Mouse (Mus musculus) limb, embryonic 11.5 days (tissue): ENCODE measurements around the gene Zcchc13. TPM values are rescaled to one million over a fixed set of nuclear protein-coding genes. Genes with fewer than 3 reads are reported as not detected.

ENCODE experiments used
- ATAC-seq: fragments of 200-750 bp; cut with Nextera tagmentation; 2 replicates; pipeline ENCODE4 v1.8.0; 2017; ENCODE audit warnings: low read depth; ENCODE audit not compliant: insufficient number of reproducible peaks, low FRiP score, low TSS enrichment
- DNase-seq: peaks from one replicate; pipeline ENCODE4 v3.0.0-alpha.2; 2015; ENCODE audit warnings: low spot score
- H3K27ac ChIP-seq: fragments of 300-500 bp; sonication (generic); replicated peaks from 2 replicates; pipeline ENCODE4 v1.5.1; 2014; ENCODE audit warnings: low read depth, mild to moderate bottlenecking, low read length
- H3K27me3 ChIP-seq: fragments of 300-500 bp; sonication (generic); 2 replicates; pipeline ENCODE4 v1.6.1; 2014; ENCODE audit warnings: mild to moderate bottlenecking, low read length, mixed read lengths; ENCODE audit not compliant: control insufficient read depth, insufficient read depth
- H3K36me3 ChIP-seq: fragments of 300-500 bp; sonication (generic); 2 replicates; pipeline ENCODE4 v1.6.1; 2014; ENCODE audit warnings: mild to moderate bottlenecking, low read length, moderate library complexity, mixed read lengths; ENCODE audit not compliant: control insufficient read depth, insufficient read depth
- H3K4me1 ChIP-seq: fragments of 300-500 bp; sonication (generic); 2 replicates; pipeline ENCODE4 v1.6.1; 2014; ENCODE audit warnings: low read length, mixed read lengths; ENCODE audit not compliant: control insufficient read depth, insufficient read depth
- H3K4me2 ChIP-seq: fragments of 300-500 bp; sonication (generic); 2 replicates; pipeline ENCODE4 v1.6.1; 2014; ENCODE audit warnings: low read depth, mild to moderate bottlenecking, moderate library complexity; ENCODE audit not compliant: severe bottlenecking
- H3K4me3 ChIP-seq: fragments of 300-500 bp; sonication (generic); 2 replicates; pipeline ENCODE4 v1.5.1; 2014; ENCODE audit warnings: low read depth, low read length
- H3K9ac ChIP-seq: fragments of 300-500 bp; sonication (generic); 2 replicates; pipeline ENCODE4 v1.6.1; 2014; ENCODE audit warnings: mild to moderate bottlenecking, low read length
- H3K9me3 ChIP-seq: fragments of 300-500 bp; sonication (generic); 2 replicates; pipeline ENCODE4 v1.6.1; 2016; ENCODE audit warnings: low read length; ENCODE audit not compliant: control insufficient read depth
- WGBS: fragments of 180-500 bp; shearing (Covaris S2); extraction: QIAGEN DNeasy Blood & Tissue Kit; methylation state at CpG from one replicate; pipeline ENCODE4 v1.1.7; 2014; 5-methylcytosine and 5-hydroxymethylcytosine counted together
- polyA plus RNA-seq: library from polyadenylated mRNA; unstranded; fragments of >200 nt; fragmentation: Nextera tagmentation; extraction: Ambion mirVana; gene quantifications from 2 replicates; pipeline ENCODE4 v1.2.1, GENCODE M21; 2014

Zcchc13 gene
- not detected in 2 replicates for polyA plus RNA-seq

GRCm38 (mm10) chrX:103630303-103630702, at the start of gene Zcchc13:
Zcchc13 (plus strand) TSS chrX:103630586.
- Histone ChIP-seq H3K4me2 (no peak within 1 kb of the TSS), H3K27ac (no peak within 1 kb of the TSS), H3K4me1 (no peaks in the 10 kb centered on the region), H3K27me3 (no peaks in the 10 kb centered on the region), H3K9me3 (no peaks in the 10 kb centered on the region), H3K4me3 (no peak within 1 kb of the TSS), H3K36me3 (no peaks in the 10 kb centered on the region), H3K9ac (no peak within 1 kb of the TSS)
- WGBS: 84% methylated on average over 12 of the region's 12 CpGs
- no peak for ATAC-seq
- DNase-seq: no peak

- no peak for ATAC-seq
- WGBS: 93% methylated on average over 1 of the region's 1 CpGs
- H3K36me3 ChIP-seq: peaks cover 2% of the 10 kb centered on the region; the same call in 1 of the 2 replicates
These were observed 46.1 kb upstream of the Zcchc13 start for GRCm38 (mm10) chrX:103584262-103584661.

GRCm38 (mm10) chrX:103592056-103592455, 38.3 kb upstream of the Zcchc13 start:
- no peaks in the 10 kb centered on the region for H3K9me3 ChIP-seq
- no peaks in the 10 kb centered on the region for H3K27me3 ChIP-seq
- no peak overlapping the region for H3K27ac ChIP-seq
- ATAC-seq (no peak), DNase-seq (no peak)
- H3K4me1 ChIP-seq: no peaks in the 10 kb centered on the region
- H3K36me3 ChIP-seq: no peaks in the 10 kb centered on the region; the same call in 1 of the 2 replicates
- no peak overlapping the region for H3K4me2 ChIP-seq
- 93% methylated on average over 6 of the region's 6 CpGs for WGBS
- H3K9ac ChIP-seq: no peak overlapping the region
- H3K4me3 ChIP-seq: no peak overlapping the region

More at GRCm38 (mm10) chrX:103584262-103584661, 46.1 kb upstream of the Zcchc13 start:
- no peaks in the 10 kb centered on the region for H3K27me3 ChIP-seq
- no peak overlapping the region for H3K4me3 ChIP-seq
- H3K4me1 ChIP-seq: no peaks in the 10 kb centered on the region
- no peak overlapping the region for H3K9ac ChIP-seq
- H3K9me3 ChIP-seq: no peaks in the 10 kb centered on the region
- no peak overlapping the region for H3K4me2 ChIP-seq
- H3K27ac ChIP-seq: no peak overlapping the region
- no peak for DNase-seq

GRCm38 (mm10) chrX:103602553-103602952, 27.8 kb upstream of the Zcchc13 start:
- WGBS: 97% methylated on average over 5 of the region's 5 CpGs
- Histone ChIP-seq H3K36me3 (peaks cover 2% of the 10 kb centered on the region), H3K9me3 (no peaks in the 10 kb centered on the region), H3K27ac (no peak overlapping the region), H3K9ac (no peak overlapping the region), H3K4me1 (no peaks in the 10 kb centered on the region), H3K27me3 (no peaks in the 10 kb centered on the region), H3K4me2 (no peak overlapping the region), H3K4me3 (no peak overlapping the region)
- DNase-seq: no peak
- ATAC-seq: no peak

GRCm38 (mm10) chrX:103604211-103604610, 26.2 kb upstream of the Zcchc13 start:
- DNase-seq (no peak), ATAC-seq (no peak)
- Histone ChIP-seq H3K9ac (no peak overlapping the region), H3K27ac (no peak overlapping the region), H3K27me3 (no peaks in the 10 kb centered on the region), H3K9me3 (no peaks in the 10 kb centered on the region), H3K4me2 (no peak overlapping the region), H3K4me1 (no peaks in the 10 kb centered on the region), H3K4me3 (no peak overlapping the region), H3K36me3 (peaks cover 2% of the 10 kb centered on the region)
- 96% methylated on average over 5 of the region's 5 CpGs for WGBS

GRCm38 (mm10) chrX:103605473-103605872, 24.9 kb upstream of the Zcchc13 start:
- no peak overlapping the region for H3K4me2 ChIP-seq
- WGBS: 92% methylated on average over 8 of the region's 8 CpGs

GRCm38 (mm10) chrX:103610401-103610800, 20.0 kb upstream of the Zcchc13 start:
- Histone ChIP-seq H3K4me2 (no peak overlapping the region), H3K4me3 (no peak overlapping the region), H3K36me3 (no peaks in the 10 kb centered on the region), H3K27me3 (no peaks in the 10 kb centered on the region), H3K9me3 (no peaks in the 10 kb centered on the region), H3K9ac (no peak overlapping the region), H3K27ac (no peak overlapping the region), H3K4me1 (no peaks in the 10 kb centered on the region)
- WGBS: 93% methylated on average over 5 of the region's 5 CpGs
- no peak for ATAC-seq
- DNase-seq: no peak

More at GRCm38 (mm10) chrX:103605473-103605872, 24.9 kb upstream of the Zcchc13 start:
- ATAC-seq (no peak), DNase-seq (no peak)
- Histone ChIP-seq H3K36me3 (peaks cover 2% of the 10 kb centered on the region), H3K27me3 (no peaks in the 10 kb centered on the region), H3K4me1 (no peaks in the 10 kb centered on the region), H3K9me3 (no peaks in the 10 kb centered on the region), H3K27ac (no peak overlapping the region), H3K9ac (no peak overlapping the region), H3K4me3 (no peak overlapping the region)

GRCm38 (mm10) chrX:103611462-103611861, 18.9 kb upstream of the Zcchc13 start:
- no peak overlapping the region for H3K4me2 ChIP-seq
- H3K4me3 ChIP-seq: no peak overlapping the region
- no peaks in the 10 kb centered on the region for H3K27me3 ChIP-seq
- no peak for DNase-seq
- H3K4me1 ChIP-seq: no peaks in the 10 kb centered on the region
- no peaks in the 10 kb centered on the region for H3K9me3 ChIP-seq
- no peaks in the 10 kb centered on the region for H3K36me3 ChIP-seq
- no peak overlapping the region for H3K27ac ChIP-seq
- 97% methylated on average over 2 of the region's 2 CpGs for WGBS
- H3K9ac ChIP-seq: no peak overlapping the region
- no peak for ATAC-seq

- Histone ChIP-seq H3K27ac (no peak overlapping the region), H3K9ac (no peak overlapping the region), H3K9me3 (no peaks in the 10 kb centered on the region), H3K4me3 (no peak overlapping the region), H3K4me1 (no peaks in the 10 kb centered on the region), H3K36me3 (no peaks in the 10 kb centered on the region), H3K27me3 (no peaks in the 10 kb centered on the region), H3K4me2 (no peak overlapping the region)
- DNase-seq (no peak), ATAC-seq (no peak)
- 94% methylated on average over 24 of the region's 24 CpGs for WGBS
These were observed 15.6 kb upstream of the Zcchc13 start for GRCm38 (mm10) chrX:103614700-103615233.
